Comparison of ENCODE assay signal across 43 mouse cellular contexts in genomic region chr19:30014331-30014730, GRCm38 (mm10). TPM values are rescaled to one million over a fixed set of nuclear protein-coding genes. Genes with fewer than 3 reads are reported as not detected.
"Had no signal": no experiment of that assay in that cellular context is flagged by ENCODE, and none has a peak within 500 bp of the region (broad histone marks: within the 10 kb centered on the region; RNA-seq: fewer than 3 reads in every experiment).

No protein-coding gene starts in this region.

- H3K9ac ChIP-seq: heart, embryonic 13.5 days; heart, embryonic 15.5 days; hindbrain, embryonic 13.5 days; hindbrain, embryonic 15.5 days; kidney, embryonic 15.5 days; limb, embryonic 13.5 days; limb, embryonic 15.5 days; liver, embryonic 15.5 days had no signal

- H3K4me2 ChIP-seq: heart, embryonic 13.5 days; heart, embryonic 15.5 days; hindbrain, embryonic 13.5 days; hindbrain, embryonic 15.5 days; kidney, embryonic 15.5 days; limb, embryonic 13.5 days; limb, embryonic 15.5 days; liver, embryonic 15.5 days had no signal

- H3K27me3 ChIP-seq: heart, embryonic 13.5 days; heart, embryonic 15.5 days; hindbrain, embryonic 13.5 days; hindbrain, embryonic 15.5 days; kidney, embryonic 15.5 days; limb, embryonic 13.5 days; limb, embryonic 15.5 days; liver, embryonic 15.5 days had no signal

- H3K9me3 ChIP-seq: heart, embryonic 10.5 days; heart, embryonic 13.5 days; heart, embryonic 15.5 days; hindbrain, embryonic 13.5 days; hindbrain, embryonic 15.5 days; kidney, embryonic 15.5 days; limb, embryonic 13.5 days; limb, embryonic 15.5 days; liver, embryonic 15.5 days had no signal

- H3K36me3 ChIP-seq: heart, embryonic 10.5 days; heart, embryonic 13.5 days; heart, embryonic 15.5 days; hindbrain, embryonic 13.5 days; hindbrain, embryonic 15.5 days; kidney, embryonic 15.5 days; limb, embryonic 13.5 days; limb, embryonic 15.5 days; liver, embryonic 15.5 days had no signal

- H3K27ac ChIP-seq: gastrocnemius, adult 2 months; heart, embryonic 10.5 days; heart, embryonic 13.5 days; heart, embryonic 15.5 days; hindbrain, embryonic 13.5 days; hindbrain, embryonic 15.5 days; hindbrain, postnatal 0 days; kidney, embryonic 15.5 days; kidney, postnatal 0 days; limb, embryonic 13.5 days; limb, embryonic 15.5 days; liver, embryonic 15.5 days had no signal

- ATAC-seq: hindbrain, postnatal 0 days; intestine, embryonic 16.5 days had no signal

- H3K4me1 ChIP-seq: heart, embryonic 10.5 days; hindbrain, embryonic 13.5 days; hindbrain, embryonic 15.5 days; limb, embryonic 13.5 days; limb, embryonic 15.5 days had no signal

- DNase-seq: gastrocnemius, adult 2 months; gastrocnemius, postnatal 10 days; gastrocnemius, postnatal 25 days; heart, adult 18-20 months; heart, postnatal 14 days; heart, postnatal 36 days; kidney, adult 11 months; kidney, adult 2 months; kidney, adult 9 months; kidney, postnatal 14 days; kidney, postnatal 36 days; layer of hippocampus, adult 9-11 months; layer of hippocampus, postnatal 36 days; left cerebral cortex, postnatal 4 days had no signal

- H3K4me3 ChIP-seq: gastrocnemius, adult 2 months; heart, embryonic 10.5 days; heart, embryonic 13.5 days; heart, embryonic 15.5 days; hindbrain, embryonic 13.5 days; hindbrain, embryonic 15.5 days; kidney, embryonic 15.5 days; limb, embryonic 13.5 days; limb, embryonic 15.5 days; liver, embryonic 15.5 days had no signal

RNA-seq across cellular contexts. Expression of gene Trpd52l3, which starts 10.7 kb away (rescaled TPM):
- total RNA-seq: gastrocnemius, adult 2 months; gastrocnemius, postnatal 10 days; gastrocnemius, postnatal 25 days; gastrocnemius, postnatal 4 days; granulocyte monocyte progenitor cell, adult 5-6 weeks; heart, adult 18-20 months; heart, adult 8-10 months; heart, postnatal 14 days; heart, postnatal 36 days; hematopoietic stem cell, adult 5-6 weeks; hindbrain, postnatal 0 days; layer of hippocampus, adult 18-20 months; layer of hippocampus, adult 8-10 months; layer of hippocampus, postnatal 14 days; layer of hippocampus, postnatal 36 days; left cerebral cortex, adult 18-20 months; left cerebral cortex, adult 8-10 months; left cerebral cortex, postnatal 10 days; left cerebral cortex, postnatal 25 days; left cerebral cortex, postnatal 4 days had no signal
- polyA plus RNA-seq: frontal cortex, adult 2 months; heart, embryonic 10.5 days; heart, embryonic 13.5 days; heart, embryonic 15.5 days; heart, postnatal 0 days; hindbrain, embryonic 11.5 days; hindbrain, embryonic 13.5 days; hindbrain, embryonic 15.5 days; hindbrain, postnatal 0 days; intestine, embryonic 14.5 days; intestine, embryonic 16.5 days; kidney, adult 2 months; kidney, embryonic 15.5 days; kidney, postnatal 0 days; large intestine, adult 2 months; limb, embryonic 11.5 days; limb, embryonic 13.5 days; limb, embryonic 15.5 days; liver, embryonic 15.5 days had no signal
